Mouse (Mus musculus) urinary bladder, adult 18-20 months (tissue): ENCODE data around the gene Plagl1.

Experiments
- DNase-seq, 2 experiments: peaks; one replicate each; pipeline ENCODE4 v3.0.0; 2022; ENCODE audit warnings: low spot score in 2 of 2, mixed read lengths in 2 of 2

Gene Plagl1

GRCm38 (mm10) chr10:13090596-13091424, 30.5 kb downstream of the Plagl1 start:
- DNase-seq: peak; percentile 53 to 78

DNA sequence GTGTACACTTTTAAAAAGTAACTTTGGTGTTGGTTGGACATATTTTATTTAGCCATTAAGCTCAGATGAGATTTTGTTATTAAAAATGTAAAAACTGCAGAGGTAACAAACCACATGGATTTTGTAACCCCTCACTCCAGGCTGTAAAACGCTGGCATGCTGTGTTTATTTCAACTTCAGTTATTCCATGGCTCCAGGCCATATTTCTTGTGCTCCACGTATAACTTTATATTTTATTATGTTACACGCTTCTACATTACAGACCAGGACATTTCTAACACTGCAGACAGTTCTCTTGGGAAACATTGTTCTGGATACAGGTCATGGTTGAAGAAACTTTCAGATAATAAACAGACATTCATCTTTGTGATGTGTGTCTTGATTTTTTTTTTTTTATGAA, 32.7 kb downstream of the Plagl1 start:
- no peak for DNase-seq

DNA sequence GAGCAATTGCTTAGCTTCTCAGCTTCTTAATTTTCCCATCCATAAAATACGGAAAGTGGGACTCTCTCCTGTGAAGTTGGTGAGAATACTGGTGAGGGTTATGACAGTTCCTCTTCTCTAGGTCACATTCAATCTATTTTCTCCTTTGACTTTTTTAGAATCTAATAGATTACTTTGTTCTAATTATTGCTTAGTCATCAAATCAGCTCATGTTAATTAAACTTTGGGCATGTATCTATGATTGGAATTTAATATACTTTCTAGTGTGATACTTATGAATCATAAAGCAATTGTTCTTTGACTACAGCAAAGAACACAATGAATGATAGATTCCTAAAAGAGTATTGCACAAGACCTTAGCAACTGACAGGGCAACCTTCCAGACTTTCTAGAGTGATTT, 38.6 kb downstream of the Plagl1 start:
- no peak for DNase-seq

DNA sequence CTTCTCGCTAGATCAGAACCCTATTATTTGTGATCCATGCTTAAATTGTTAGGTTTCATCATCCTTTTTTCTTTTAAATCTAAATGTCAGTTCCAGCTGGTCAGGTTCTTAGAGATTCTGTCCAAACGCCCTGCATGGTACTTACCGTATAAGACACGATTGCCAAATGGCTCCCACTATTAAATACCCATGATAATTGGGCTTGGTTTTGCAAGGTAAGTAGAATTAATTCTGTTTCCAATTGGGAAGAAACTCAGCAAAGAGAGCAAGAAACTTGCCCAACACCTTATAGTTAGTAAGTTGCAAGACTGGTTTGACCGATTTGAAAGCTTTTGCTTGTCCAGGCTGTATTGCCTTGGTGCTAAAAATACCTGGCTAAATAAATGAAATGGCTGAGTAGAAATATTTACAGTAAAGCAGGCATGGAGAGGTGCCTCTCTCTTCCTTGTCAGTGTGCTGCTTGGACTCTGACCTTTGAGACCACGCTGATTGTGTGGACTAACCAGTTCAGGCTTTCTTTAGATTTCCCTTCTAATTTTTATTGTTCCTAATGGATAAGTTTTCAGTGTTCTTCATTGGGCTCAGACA, 39.9 kb downstream of the Plagl1 start:
- DNase-seq: no peak

DNA sequence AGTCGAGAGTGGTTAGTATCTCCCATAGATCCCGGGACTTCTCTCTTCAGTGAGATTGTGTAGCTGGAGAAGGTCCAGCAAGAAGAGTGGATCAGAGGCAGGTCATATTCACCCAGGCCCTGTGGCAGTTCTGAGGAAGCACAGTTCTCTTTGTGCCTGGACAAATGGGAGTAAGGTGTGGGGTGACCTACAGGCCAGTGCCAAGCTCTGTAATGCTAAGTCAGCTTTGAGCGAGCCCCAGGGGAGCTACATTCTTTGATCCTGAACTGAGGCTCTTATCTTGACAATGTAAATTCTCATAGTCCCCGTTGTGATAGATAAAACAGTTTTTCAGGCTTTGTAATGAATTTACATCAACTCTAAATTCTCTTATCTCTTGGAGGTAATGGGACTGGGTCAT, 42.1 kb downstream of the Plagl1 start:
- no peak for DNase-seq

- no peak for DNase-seq
Observed at GRCm38 (mm10) chr10:13103838-13104237, 43.5 kb downstream of the Plagl1 start.

DNA sequence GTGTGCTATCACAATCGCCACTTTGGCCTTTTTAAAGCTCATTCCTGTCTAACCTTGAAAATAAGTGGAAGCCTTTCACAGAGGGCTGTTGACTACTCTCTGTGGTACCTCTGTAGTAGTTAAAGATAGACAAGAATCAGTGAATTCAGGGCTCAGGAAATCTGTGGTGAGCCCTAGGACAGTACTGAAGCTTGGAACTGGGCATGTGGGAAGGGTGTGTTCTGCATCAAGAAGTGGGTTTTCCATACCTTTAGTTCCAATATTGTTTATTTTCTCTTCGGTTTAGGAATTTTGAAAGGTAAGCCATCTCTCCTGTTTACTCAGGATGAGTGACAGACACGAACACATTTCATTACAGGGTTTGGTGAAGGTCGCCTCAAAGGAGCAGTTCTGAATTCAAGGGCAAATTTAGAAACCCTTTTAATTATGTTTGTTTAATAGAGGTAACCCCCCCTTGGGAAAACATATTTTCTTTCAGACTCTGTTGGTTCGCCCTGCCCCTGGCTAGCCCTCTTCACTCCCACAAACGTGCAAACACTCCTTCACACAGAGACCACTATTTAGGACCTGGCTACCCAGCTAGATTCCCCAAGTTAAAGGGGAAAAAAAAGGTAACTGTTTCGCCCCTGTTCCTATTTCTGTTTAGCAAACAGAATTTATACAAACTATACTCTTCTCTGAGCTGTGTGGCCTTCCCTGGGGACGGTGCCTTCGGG, 46.8 kb downstream of the Plagl1 start:
- no peak for DNase-seq

DNA sequence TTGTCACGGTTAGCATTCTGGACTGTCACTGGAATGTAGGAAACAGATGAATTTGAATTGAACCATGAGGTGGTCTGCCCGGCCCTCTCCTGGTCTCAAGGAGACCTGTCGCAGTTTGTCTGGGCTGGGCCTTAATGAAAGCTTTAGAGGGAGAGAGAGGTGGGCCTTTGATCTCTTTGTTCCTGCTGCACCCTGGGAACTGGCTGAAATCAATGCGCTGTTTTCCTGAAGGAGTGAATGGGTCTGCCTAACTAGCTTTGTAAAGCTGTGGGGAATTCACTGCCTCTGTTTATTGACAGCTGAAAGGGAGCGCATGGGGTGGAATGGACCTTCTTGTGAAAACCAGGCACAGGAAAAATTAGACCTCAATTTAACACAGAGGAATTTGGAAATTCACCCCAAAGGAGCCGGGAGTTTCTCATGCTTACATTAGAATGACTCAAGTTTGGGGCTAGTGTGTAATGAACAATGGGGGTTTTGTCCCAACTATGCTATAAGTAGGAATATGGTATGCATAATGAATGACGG, 47.8 kb downstream of the Plagl1 start:
- DNase-seq: no peak

- DNase-seq: no peak
Observed at GRCm38 (mm10) chr10:13108847-13109246, 48.5 kb downstream of the Plagl1 start.

DNA sequence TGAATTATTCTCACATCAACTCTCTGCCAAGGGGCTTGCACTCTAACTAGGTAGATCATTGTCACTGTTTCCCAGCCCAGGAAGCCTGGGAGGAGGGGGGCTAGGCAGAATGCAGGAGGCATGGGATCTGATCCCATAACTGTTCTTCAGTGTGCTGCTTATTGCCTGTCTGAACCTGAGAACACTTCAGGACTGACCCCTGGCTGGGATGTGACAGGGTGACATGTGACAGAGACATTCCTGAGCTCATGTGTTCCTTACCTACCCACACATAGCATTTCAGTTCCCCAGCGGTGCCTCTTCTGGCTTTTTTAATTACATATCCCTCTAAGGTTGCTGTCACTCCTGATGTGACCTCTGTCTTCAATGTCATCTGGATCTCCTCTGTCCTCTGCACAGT, 49.5 kb downstream of the Plagl1 start:
- DNase-seq: no peak

- DNase-seq: no peak
Observed at GRCm38 (mm10) chr10:13112849-13113248, 52.5 kb downstream of the Plagl1 start.

DNA sequence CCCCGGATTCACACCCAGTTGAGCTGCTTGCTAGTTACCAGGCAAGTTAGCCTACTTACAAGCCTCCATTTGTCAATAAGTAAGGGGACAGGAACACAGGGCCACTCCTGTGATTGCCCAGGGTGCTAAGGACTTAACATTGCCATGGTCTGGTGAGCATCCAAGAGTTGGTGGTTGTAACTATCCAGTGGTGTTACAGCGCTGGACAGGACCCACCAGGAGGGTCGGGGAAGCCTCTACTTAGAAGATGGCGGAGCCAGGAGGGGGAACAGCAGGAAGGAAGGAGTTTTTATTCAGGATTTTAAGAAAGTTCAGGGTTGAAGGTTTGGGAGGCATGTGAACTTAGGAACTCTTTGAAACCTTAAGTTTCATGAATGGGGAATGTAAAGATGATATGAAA, 53.3 kb downstream of the Plagl1 start:
- DNase-seq: no peak

DNA sequence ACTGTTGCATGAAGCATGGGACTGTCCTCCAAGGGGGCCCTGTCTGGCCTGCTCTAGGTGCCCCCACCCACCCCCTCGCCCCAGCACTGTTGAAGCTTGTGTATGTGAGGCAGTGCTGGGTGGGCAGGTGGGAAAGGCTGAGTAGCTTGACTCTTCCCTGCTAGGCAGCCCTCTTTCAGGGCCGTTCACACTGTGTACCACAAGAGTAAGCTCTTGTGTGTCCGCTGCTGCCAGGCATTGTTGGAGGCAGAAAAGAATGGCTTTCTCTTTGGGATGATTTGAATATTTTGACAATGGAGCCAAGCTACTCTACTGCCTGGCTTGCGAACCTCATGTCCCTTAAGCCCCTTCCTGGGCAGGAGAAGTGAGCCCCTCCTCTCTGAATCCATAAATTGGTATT, 54.7 kb downstream of the Plagl1 start:
- no peak for DNase-seq

DNA sequence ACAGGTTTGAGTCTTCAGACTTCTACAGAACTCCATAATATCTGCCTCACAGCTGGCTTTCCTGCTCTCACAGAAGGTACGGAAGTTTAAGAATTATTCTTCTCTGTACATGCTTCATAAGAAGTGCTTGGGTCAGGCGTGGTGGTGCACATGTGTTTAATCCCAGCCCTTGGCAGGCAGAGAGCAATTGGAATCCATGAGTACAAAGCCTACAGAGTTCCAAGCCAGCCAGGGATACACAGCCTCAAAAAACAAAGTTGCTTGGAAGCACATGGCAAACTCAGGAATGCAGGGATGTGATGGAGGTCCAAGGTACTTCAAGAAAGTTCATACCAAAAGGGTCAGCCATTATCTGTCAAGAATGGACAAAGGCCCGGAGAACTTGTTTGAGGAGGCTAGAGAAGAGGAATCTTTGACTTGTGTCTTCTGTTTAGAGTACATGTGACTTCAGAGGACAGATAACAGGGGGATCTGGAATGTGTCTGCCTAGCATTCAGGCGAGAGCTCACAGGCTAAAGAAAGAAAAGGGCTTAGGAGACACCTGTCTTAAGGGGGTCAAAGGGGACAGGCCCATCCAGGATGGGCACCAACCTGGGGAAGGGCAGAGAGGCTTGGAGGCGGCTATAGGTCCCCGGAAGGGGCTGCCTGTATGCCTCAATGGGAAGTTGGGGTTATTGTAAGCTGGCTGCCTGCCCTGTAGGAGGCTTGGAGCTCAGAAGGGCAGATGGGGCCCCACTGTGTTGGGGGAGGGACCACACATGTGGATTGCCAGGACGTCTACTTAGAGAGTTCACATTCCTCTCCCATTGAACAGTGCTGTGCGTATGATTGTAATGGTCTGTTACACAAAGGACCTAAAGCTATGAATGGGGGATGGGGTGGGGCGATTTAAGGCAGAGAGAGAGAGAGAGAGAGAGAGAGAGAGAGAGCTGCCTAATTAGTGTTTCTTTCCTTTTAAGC, 56.7 kb downstream of the Plagl1 start:
- DNase-seq: no peak

GRCm38 (mm10) chr10:13118024-13118769, 57.9 kb downstream of the Plagl1 start:
- DNase-seq: no peak

DNA sequence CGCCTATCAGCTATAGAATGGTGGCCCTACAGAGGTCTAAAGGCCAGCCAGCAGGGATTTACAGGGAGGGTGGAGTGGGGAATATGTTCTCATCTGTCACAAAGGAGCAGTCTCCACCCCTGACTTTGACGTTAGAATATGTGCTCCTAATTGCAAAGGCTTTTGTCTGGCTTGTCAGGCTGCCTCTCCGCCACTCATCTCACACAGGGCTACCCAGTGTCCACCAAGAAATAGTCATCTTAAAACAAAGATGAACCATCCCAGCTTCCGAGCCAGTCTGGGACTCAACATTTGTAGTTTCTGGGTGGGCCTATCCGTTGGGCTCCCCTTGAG, 58.4 kb downstream of the Plagl1 start:
- no peak for DNase-seq

DNA sequence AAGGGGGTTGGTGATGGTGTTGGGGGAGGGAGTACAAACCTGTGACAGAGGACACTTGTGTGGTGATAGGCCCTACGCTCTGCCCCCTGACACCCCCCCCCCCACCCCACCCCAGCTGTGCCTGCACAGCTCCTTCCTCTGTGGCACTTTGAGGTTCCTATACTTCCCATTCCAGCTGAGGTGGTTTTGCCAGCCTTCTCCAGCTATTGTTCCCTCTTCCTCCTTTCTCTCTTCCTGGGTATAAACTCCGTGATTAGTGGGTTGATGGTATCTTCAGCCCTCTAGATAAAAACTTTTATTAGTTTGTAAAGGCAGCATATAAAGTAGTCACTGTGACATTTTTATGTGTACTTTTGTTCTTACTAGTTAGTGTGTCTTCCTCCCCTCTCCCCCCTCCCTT, 59.0 kb downstream of the Plagl1 start:
- DNase-seq: no peak

DNA sequence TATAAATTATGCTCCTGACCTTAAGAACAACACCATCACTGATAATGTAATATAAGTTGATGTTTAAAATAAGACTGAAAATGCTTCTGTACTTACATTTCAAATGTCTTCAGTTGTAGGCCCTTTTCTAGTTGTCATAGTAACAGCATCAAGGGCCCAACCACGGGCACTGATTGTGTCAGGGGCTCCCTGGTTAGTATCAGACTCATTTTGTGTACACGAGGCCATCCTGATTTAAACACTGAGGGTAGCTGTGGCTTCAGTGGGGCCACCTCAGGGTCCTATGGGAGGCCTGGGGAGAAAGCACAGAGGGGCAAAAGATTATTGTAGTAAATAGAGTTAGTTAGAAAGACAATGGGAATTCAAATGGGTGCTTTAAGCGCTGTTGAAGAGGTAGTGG, 65.5 kb downstream of the Plagl1 start:
- no peak for DNase-seq

GRCm38 (mm10) chr10:13127335-13127734, 67.0 kb downstream of the Plagl1 start:
- no peak for DNase-seq

DNA sequence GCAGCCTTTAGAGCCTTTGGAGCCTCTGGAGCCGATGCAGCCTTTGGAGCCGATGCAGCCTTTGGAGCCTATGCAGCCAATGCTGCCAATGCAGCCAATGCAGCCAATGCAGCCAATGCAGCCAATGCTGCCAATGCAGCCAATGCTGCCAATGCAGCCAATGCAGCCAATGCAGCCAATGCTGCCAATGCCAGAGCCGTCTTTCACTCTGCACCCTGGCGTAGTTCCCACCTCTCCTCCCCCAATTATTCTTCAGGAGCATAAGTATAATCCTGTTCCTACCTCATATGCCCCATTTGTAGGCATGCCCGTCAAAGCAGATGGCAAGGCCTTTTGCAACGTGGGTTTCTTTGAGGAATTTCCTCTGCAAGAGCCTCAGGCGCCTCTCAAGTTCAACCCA, 67.6 kb downstream of the Plagl1 start:
- DNase-seq: no peak

DNA sequence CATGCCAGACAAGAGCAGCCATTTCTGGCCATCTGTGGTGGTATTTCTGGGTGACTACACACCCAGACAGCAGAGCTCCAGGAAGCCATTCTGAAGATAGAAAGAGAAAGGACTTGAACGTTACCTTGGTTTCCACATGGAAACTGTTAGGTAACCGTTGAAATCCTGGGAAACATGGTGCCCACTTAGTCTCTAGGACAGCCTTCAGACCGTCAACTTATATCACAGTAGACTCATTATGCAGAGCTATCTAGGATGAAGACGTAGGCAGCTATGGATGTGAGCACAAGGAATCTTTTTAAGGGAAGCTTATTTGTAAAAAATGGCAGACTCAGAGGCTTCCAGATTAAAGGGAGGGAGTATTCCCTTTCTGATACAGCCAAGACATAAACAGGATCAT, 73.5 kb downstream of the Plagl1 start:
- DNase-seq: no peak
